Mouse (Mus musculus): ENCODE data around the gene Rere.

The Rere gene

DNA sequence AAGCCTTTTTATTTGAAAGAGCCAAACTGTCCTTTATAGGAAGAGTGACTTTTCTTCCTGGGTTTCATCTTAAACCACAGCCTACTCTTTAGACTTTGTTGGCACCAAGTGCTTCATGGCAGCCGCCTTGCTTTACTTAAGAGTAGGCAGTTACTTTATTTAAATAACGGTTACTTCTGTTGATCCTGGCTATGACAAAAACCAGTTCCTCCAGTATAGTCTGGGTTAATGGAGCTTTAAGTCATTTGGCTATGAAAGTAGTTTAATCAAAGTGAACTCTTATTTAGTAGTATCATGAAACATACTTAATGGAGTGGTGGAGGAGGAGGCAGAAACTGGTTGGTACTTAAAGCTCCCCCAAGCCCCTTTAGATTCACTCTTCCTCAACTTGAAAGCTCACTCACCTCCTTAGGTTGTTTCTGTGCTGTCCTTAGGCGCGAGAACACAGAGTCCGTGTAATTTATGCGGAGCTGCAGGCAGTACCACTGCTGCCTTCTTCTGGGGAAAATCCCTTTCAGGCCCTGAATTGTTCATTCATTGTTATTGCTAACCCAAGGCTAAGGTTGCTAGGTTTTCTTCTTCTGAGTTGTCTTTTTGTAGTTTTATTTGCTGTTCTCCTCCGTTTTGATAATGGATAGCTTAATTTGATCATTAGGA, 70.1 kb downstream of the Rere start:
- DNase-seq = peak; percentile 27 to 33

DNA sequence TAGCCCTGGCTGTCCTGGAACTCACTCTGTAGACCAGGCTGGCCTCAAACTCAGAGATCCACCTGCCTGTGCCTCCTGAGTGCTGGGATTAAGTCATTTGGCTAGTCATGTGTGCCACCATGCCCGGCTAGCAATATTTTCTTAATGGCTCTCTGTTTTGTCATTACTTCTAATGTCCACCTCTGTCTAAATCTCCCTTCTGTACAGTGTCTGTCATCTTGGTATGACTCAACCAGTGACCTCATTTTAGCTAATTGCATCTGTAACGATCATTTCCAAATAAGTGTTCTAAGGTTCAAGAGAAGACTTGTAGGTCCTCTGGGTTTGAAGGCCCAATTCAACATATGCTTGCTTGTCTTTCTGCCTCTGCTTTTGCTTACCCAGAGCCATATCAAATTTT, 71.3 kb downstream of the Rere start:
- no peak for DNase-seq

DNA sequence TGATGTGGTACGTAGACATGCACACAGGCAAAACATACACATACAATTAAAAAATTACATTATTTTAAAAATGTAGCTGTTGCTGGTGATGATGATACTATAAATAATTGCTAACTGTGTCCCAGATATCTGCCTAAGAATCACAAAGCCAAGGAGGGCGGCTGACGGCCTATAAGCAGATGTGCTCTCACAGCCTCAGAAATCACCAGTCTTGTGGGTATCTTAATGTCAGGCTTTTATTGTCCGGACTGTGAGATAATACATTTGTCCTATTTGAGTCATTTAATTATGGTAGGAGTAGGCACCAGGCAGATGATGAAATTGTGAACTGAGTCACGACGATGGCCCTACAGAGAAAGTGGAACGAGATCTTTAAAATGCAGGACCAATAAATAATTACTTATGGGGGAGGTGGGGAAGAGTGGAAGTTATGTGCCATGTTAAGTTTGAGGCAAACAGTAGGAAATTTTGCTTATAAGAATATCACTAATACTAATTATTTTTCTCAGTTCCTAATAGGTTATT, 72.0 kb downstream of the Rere start:
- DNase-seq = no peak

DNA sequence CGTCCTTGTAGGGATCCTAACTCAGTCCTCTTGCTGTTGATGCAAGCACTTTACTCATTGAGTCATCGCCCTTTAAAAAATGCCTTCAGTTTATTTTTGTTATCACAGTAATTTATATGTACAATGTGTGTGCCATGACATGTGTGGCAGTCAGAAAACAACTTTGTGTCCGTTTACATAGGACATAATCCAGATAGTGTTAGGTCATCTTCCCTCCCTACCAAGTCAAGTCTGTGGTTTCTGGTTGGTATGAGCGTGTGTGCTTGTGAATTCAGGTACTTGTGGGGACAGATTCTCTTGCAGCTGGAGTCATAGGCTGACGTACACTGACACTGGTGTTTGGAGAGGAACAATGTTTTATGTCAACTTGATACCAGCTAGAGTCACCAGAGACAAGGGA, 74.4 kb downstream of the Rere start:
- DNase-seq = no peak

DNA sequence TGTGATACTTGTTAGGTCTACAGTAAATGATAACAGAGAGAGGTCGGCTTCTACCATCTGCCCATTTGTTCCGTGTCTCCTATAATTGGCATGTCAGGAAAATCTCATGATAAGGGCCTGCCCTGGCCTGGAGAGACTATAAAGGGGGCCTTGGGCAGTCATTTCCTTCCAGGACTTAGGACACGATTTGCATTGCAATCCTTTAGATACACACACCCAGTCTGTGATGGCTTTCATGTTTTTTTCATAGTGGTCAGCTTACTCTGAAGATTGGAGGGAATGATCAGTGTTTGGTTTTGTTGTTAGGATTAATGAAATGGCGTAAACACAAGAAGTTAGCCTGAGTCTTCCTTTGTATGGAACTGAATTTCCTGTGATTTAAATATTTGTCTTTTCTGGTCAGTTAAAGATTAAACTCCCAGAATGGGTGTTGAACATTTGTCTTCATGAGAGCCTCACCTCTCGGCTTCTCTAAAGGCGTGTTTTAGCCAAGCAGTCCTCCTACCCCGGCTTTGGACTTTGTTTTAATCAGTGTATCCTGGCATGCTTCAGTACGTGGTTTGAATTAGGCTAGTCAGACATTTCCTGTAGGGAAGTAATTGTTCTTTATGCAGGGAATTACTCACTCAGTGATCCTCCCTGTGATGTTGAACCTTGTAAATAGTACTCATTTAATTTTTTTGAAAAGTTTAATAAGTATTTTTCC, 80.7 kb downstream of the Rere start:
- no peak for DNase-seq

DNA sequence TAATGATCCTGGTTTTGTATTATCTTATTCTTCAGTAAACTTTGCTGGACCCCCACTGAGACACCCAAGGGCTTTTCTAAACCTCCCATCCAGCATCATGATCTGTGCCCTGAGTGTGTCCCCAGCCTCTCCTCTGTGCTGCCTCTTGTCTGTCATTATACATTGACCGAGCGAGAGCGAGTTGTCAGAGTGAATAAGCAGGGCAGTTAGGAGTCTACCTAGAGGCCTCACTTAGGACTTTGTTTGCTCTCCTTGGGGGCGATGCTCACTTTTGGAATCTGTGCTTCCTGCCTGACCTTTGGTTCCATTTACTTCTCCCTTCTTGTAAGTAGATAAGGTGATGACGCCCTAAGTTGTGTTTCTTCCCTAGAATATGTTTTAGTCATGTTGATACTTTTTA, 81.4 kb downstream of the Rere start:
- DNase-seq = no peak

DNA sequence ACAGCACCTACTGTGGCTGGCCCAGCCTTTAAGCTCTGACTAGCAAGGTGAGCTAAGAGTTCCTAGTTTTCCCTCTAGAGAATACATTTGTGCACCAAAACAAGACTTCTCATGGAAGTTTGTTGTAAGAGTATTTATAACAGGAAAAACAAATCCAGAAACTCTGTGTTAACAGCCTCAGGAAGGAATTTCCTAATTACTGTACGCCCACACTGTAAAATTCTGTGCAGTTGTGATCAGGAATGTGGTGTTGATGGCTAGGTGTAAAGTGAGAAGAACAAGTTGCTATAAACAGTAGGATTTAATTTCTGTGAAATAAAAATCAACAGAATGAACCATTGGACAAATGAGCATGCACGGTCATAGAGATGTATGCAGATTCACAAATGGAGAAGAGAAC, 83.3 kb downstream of the Rere start:
- DNase-seq = no peak

DNA sequence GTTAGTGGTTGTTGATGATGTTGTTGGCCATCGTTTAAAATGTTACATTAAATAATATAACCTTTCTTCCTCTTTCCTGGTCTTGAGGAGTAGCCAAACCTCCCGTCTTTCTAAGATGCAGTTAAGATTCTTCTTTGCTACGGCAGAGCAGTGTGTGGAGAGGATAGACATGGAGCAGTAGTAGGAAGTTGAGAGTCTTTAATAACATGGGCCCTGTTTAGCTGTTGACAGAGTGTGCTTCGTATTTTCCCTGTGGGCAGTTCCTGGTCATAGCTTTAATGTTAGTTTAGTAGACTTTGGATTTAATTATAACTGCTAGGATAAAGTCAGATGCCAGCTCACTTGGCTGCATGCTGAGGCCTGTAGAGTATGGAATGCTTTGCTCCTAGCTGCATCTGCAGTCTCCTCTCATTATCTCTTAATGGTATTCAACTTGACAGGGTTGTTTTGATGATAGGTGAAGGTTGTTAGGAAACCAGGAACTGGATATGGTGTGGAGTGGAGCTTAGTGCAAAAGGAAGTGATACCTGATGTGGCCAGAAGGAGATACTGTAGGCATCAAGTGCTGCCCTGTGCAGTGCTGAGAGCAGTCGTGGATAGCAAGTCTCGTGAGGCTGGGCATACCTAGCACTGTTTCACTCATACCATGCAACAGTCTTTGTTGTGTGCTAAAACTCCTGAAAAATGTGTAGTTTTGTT, 85.2 kb downstream of the Rere start:
- DNase-seq = peak; percentile 56 to 62

DNA sequence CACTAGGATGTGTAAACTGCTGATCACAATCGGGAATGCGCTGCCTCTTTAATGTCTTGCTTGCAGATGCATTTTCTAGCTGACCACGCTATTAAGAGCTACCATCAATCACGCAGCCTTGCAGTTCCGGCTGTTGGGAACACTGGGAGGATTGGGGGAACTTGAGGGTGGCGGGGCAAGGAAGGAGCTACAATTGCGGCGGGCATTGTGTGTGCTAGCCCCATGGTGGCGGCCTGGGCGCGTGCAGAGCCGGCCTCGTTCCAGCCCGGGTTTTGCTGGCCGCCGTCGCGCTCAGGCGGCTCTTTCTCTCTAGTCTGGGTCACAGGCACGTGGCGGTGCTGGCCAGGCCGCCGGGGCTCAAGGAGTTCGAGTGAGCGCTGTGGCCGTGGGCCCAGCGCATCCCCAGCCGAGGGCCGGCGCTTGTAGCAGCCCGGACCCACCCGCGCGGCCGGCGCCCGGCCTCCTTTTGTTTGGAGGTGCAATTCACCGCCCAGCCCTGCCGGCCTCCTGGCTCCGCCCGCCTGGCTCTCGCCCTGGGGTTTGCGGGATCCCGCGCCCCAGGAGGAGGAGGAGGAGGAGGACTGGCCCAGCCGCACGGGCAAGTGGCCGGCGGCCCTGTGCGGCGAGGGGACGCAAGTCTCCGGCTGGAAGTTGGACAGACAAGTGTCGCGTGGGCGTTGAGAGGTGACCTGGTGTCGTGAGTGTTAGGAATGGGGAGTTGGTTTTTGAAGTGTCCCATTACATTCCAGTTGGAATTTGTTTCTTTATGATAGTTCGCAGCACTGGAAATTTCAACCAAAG, 90.3 kb downstream of the Rere start:
- peak; percentile 77 to 82 for DNase-seq

DNA sequence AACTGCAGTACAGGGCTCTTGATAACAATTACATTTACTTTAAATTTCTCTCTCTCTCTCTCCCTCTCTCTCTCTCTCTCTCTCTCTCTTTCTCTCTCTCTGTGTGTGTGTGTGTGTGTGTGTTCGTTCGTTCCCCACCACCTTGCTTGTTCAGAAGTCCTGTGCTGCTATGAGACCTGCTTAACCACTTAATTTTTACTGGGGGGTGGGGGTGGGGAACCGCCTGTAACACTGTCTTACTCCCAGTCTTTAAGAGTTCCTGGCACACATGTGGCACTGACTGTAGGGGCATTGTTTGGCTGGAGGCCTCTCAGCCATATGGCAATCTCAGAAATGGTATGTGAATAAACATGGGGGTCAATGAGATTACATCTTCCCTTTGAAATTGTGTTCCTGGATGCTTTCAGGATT, 91.2 kb downstream of the Rere start:
- no peak for DNase-seq

DNA sequence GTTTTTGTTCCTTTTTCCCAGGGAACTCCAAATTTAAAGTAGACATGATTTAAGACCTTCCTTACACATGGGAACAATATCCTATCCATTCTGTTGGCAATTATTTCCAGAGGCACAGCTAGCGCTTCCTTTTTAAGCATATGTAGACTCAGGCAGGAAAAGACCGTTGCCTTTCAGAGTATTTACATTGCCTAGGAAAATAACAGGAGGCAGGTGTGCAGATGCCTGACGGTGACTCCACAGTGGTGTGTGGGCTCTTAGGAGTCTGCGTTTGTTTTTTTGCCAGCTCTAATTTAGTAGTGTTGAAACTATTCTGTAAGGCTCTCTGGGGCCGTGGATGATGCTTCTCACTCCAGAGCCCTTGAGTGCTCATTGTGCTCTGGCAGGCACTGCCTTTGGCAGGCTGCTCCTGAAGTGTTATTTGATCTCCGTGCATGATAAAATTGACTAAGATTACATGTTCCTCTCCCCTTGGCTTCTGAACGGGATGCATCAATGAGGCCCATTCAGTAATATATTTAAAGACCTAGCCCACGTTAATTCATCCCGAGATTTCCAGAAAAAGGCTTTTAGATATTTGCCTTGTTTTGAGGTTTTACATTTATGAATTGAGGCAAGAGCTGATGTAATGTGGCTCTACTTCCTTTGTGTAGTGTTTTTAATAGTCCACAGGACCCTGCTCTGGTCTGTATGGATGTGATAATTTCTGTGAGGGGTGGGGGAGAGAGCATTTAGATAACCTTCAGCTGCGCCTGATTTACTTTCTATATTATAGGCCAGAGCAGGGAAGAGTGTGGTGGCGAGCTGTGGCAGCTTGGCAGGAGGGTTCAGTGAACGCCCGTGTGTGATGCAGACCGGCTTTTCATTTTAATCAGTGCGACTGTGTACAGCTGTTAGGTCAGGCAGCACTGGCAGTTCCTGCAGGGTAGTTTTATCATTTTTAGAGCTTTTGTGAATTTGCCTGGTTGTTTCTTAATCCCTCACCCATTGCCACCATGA, 92.0 kb downstream of the Rere start:
- DNase-seq = peak; percentile 30 to 32

DNA sequence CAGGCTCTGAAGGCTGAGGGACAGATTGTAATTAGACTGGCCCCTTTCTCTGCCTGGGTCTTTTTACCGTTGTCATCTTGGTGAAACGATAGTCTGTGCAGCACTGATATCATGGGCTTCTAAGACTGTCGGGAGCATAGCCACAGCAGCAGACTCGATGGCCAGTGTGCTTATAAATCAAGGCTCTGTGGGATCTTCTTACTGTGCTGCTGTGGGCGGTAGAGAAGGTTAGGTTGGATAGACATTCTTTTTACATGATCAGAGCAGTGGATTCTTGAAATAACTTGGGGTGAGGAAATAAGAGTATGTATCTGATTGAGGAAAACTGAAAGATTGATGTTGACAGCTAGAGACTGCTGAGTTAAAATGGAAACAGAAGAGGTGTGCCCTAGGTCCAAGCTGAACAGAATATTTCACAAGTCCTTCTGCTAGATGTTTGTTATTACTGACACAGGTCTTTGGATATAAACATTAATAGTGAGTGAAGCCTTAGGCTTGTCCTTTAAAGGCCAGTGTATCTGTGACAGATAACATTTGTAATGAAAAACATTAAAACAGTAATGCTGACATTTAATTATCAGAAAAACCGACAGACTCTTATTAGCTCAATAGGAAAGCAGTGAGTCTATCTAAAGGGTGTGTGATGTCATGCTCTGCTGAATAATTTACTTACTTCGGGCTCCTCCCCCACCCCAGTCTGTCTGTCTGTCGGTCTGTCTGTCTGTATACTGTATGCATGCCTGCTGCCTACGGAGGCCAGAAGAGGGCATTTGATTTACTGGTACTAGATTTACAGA, 93.4 kb downstream of the Rere start:
- DNase-seq = peak; percentile 53 to 54

DNA sequence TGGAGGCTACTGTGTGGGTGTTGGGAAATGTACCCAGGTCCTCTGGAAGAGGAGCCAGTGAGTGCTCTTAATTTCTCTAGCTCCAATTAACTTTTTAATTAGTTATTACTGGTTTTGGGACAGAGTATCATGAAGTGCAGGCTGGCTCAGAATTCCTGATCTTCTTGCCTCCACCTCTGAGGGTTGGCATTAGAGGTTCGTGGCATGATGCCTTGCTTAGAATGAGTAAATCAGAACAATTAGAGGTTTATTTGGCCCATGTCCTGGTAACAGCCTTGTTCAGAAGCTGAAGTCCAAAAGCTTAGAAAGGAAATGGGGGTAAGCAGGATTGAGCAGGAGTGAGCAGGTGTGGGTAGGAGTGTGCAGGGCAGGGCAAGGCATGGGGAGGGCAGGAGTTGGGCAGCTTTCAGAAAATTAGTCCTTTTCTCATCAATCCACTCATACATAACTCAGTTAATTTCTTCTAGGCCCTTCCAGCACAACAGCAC, 94.0 kb downstream of the Rere start:
- DNase-seq = no peak

DNA sequence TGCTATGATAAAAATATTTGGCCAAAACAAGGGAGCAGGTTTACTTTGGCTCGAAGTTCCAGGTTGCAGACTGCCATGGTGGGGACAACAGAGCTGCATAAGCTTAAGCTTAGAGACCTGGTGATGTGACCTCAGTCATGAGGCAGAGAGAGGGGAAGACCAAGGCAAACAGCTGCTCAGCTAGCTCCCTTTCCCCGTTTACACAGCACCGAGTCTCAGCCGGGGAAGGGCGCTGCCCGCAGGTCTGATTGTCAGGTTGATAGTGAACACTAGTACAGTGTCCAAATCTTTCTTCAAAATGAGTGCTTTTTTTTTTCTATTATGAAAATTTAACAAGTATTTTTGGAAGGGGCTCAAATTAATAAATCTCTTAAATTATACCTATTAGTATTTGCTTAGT, 97.9 kb downstream of the Rere start:
- DNase-seq = no peak

DNA sequence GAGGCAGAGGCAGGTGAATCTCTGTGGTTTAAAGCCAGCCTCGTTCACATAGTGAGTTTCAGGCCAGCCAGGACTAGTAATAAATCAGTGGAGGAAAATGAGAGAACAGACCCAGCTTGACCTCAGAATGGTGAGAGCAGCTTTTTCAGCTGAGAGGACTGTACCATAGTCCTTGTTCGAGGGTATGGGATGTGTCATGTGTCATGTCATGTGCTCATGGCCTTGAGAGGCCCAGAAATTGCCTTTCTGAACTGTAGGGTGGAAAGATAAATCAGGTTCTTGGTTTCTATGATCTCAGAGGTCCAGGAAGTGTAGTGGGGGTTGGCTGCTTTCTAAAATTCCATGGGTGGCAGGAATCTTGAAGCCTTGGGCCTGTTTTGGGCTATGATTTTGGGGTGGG, 98.3 kb downstream of the Rere start:
- no peak for DNase-seq

DNA sequence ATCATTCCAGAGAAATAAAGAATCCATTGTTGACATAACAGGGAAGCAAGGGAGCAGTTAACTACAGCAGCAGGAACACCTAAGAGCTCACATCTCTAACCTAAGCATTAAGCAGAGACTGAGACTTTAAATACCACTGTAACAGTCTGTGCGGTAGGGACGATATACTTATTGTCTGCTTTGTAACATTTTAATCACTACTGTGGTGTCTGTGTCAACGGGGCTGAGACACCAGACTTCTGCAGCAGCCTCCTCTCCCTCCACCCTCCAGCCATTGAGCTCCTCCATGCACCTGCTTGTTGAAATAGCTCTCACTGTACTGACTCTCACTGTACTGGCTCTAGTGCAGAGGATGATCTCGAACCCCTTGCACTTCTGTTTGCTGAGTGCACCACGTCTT, 98.8 kb downstream of the Rere start:
- no peak for DNase-seq

DNA sequence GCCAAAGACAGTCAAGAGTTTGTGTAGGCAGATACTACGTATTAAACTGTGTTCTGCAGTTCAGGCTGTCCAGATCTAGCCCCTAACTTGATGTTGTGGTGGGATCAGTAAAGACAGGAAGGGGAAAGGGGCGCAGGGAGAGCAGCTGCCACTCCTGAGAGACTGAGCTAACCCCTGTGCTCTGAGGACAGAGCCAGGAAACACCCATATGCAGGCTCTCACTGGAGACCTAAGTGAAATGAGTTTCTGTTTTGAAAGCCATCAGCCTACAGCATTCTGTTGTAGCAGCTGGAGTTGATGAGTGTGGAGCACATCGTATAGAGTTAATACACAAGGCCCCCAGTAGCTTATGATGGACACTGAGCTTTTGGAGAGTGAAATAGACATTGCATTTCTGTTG, 101.1 kb downstream of the Rere start:
- DNase-seq = no peak

DNA sequence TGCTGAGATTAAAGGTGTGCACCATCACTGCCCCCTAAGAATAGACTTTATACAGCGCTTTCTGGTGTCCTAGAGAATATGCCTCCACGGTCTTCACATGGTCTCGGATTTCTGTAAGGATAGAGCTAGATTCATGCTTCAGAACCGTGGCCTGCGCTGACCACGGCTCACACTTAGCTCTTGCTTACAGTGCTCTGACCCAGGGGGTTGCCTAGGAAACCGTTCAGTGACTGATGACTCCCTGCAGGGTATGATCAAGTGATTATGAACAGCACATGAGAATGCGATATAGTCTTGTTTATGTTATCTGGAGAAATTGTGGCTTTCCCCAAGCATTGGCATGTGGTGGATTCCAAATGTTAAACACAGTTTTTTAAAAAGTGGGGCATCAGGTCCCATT, 103.0 kb downstream of the Rere start:
- no peak for DNase-seq

DNA sequence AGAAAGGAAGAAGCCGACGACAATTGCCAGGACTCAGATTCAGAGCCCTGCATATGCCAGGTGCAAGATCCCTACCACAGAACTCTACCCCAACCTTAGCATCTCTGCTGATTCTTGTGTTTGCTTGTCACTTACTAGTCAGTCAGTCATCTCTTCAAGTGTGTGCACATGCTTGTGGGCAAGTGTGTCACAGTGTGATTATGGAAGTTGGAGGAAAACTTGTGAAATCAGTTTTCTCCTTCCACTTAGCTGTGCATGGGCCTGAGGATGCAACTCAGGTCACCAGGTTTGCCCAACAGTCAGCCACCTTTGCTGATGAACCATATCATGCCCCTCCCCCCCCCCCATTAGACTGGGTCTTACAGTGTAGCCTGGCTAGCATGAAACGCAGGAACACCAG, 103.5 kb downstream of the Rere start:
- no peak for DNase-seq

DNA sequence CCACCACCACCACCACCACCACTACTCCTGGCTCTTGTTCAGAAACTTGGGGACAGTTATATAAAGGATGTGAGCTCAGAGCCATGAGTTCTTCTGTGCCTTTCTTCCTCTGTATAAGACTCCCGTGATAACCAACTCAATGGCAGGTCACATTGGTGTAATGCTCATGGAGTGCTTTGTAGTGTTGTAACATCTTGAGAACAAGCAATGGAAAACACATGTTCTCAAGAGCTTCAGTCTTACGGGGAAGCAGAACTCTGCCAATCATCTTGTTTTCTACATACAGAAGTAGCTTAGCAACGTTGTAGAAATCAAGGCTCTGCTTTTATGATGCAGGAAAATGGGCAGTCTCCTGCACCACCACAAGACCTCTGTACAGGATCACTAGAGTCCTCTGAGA, 107.1 kb downstream of the Rere start:
- no peak for DNase-seq

DNA sequence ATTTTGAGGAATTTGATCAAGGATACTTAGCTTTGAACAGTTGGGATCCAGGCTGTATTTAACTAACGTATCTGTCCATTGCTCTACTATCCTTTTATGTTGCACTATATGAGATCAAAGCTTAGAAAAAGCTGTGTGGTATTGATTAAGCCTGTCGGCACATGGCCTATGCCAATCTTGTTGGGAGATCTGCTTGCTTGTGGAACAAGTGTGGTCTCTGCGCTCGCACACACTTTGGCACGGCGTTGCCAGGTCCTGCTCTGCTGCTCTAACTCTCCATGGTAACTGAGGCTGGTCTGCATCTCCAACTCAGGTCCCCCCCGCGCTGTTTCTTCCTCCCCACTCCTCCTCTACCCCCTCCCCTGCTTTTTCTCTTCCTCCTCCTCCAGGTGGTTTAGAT, 112.2 kb downstream of the Rere start:
- no peak for DNase-seq

All from B cell, adult 2 months (primary cell).